Mouse (Mus musculus) lung, adult 2 months (tissue): ENCODE results near the gene Fbxl16.
A peak's percentile ranks its signal among the peaks of the same experiment; 100 is the strongest.

ENCODE experiments used
- CTCF ChIP-seq: fragments of 200-500 bp; IDR thresholded peaks from 2 replicates; pipeline ENCODE4 v1.5.1; 2011; ENCODE audit warnings: mild to moderate bottlenecking, low read length, control low read depth; ENCODE audit not compliant: insufficient read depth
- POLR2A ChIP-seq: fragments of 200-500 bp; IDR thresholded peaks from 2 replicates; pipeline ENCODE4 v1.6.1; 2011; ENCODE audit warnings: low read depth, mild to moderate bottlenecking, control low read depth, low read length, borderline replicate concordance; ENCODE audit errors: extremely low read depth

DNA sequence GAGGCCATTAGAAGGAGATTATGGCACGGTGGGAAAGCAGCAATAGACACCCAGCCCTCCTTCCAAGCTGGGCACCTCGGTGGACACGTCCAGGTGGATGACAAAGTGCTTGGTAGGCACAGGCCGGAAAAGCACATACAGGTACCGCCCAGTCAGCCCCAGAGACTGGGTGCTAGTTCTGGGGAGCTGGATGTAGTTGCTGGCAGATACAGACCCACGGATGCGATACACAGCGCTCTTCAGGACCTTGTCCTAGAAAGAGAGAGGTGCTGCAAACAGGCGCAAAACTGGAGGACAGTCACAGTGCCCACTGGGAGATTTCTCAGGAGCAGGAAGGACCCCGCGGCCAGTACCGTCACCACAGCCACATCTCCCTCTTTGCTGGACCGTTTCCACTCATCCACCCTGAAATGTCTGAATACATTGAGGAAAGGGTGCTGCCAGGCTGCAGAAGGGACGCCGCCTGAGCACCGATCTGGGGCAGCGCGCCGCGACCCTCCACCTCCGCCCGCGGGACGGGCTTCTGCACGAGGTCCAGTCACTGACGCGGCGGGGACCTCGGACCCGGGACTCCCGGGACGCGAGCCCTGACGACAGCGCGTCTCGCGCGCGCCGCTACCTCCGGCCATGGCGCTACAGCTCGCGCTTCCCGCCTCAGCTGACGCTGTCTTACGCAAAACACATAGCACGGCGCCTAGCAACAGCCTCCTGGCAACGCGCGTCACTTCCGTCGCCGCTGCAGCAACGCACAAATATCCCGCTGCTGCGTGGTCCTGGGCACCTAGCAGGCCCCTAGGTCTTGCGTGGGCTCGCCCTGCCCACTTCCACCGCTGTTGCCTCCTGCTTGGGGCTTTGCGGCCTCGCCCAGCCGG lies 52.2 kb downstream of the Fbxl16 start, which contains the start of gene Wdr90:
- TF ChIP-seq CTCF = no peak
- TF ChIP-seq POLR2A = peak; percentile 85; the same call in 1 of the 2 replicates
